Mouse (Mus musculus): Measurements from ENCODE around the gene Oaf. TPM values are rescaled to one million over a fixed set of nuclear protein-coding genes. Genes with fewer than 3 reads are reported as not detected.

Gene Oaf
- total and polyA plus RNA-seq, 2 experiments, result 237 to 243 TPM

- DNase-seq (ENCODE audit: extremely low read depth, low read depth, low spot score), result peak; percentile 95
- H3K9ac ChIP-seq (ENCODE audit: low read depth, low read length), result peak overlapping the region; percentile 75
Measured at GRCm38 (mm10) chr9:43262811-43263550, 23.3 kb upstream of the Oaf start.

GRCm38 (mm10) chr9:43262390-43262789, 22.7 kb upstream of the Oaf start:
- peak; percentile 36 for DNase-seq (ENCODE audit: extremely low read depth, low read depth, low spot score)
- H3K36me3 ChIP-seq (ENCODE audit: control insufficient read depth, insufficient read depth, low read length), result no peaks in the 10 kb centered on the region
- H3K4me3 ChIP-seq (ENCODE audit: insufficient read depth, low read depth, low read length), result no peak overlapping the region
- H3K27ac ChIP-seq (replicated peaks; ENCODE audit: insufficient read depth, low read depth, low read length), result peak overlapping the region; percentile 99
- no peaks in the 10 kb centered on the region; the same call in 1 of the 2 replicates for H3K79me2 ChIP-seq (ENCODE audit: control insufficient read depth, insufficient read depth, low read length)
- peaks cover 42% of the 10 kb centered on the region for H3K4me1 ChIP-seq (ENCODE audit: control insufficient read depth, insufficient read depth, low read length)
- 50% methylated on average over 4 of the region's 4 CpGs for WGBS
- peak overlapping the region; percentile 44 for H3K9ac ChIP-seq (ENCODE audit: low read depth, low read length)
- H3K27me3 ChIP-seq (ENCODE audit: control insufficient read depth, insufficient read depth, low read length), result no peaks in the 10 kb centered on the region
- TF ChIP-seq POLR2A (IDR thresholded peaks at IDR 0.05; ENCODE audit: extremely low read depth, insufficient read depth, low read length) (no peak), CTCF (IDR thresholded peaks at IDR 0.05; ENCODE audit: low read depth, low read length) (no peak)

More at GRCm38 (mm10) chr9:43262811-43263550, 23.3 kb upstream of the Oaf start:
- Histone ChIP-seq H3K36me3 (ENCODE audit: control insufficient read depth, insufficient read depth, low read length) (no peaks in the 10 kb centered on the region), H3K79me2 (ENCODE audit: control insufficient read depth, insufficient read depth, low read length) (no peaks in the 10 kb centered on the region; the same call in 1 of the 2 replicates), H3K4me1 (ENCODE audit: control insufficient read depth, insufficient read depth, low read length) (peaks cover 41% of the 10 kb centered on the region), H3K27ac (replicated peaks; ENCODE audit: insufficient read depth, low read depth, low read length) (peak overlapping the region; percentile 99), H3K27me3 (ENCODE audit: control insufficient read depth, insufficient read depth, low read length) (no peaks in the 10 kb centered on the region), H3K4me3 (ENCODE audit: insufficient read depth, low read depth, low read length) (no peak overlapping the region)
- WGBS, result 26% methylated on average over 9 of the region's 9 CpGs
- TF ChIP-seq CTCF (IDR thresholded peaks at IDR 0.05; ENCODE audit: low read depth, low read length) (no peak), POLR2A (IDR thresholded peaks at IDR 0.05; ENCODE audit: extremely low read depth, insufficient read depth, low read length) (no peak)

- no peaks in the 10 kb centered on the region for H3K36me3 ChIP-seq (ENCODE audit: control insufficient read depth, insufficient read depth, low read length)
- peaks cover 42% of the 10 kb centered on the region for H3K4me1 ChIP-seq (ENCODE audit: control insufficient read depth, insufficient read depth, low read length)
- no peak overlapping the region for H3K4me3 ChIP-seq (ENCODE audit: insufficient read depth, low read depth, low read length)
- peak; percentile 72 for TF ChIP-seq CTCF (IDR thresholded peaks at IDR 0.05; ENCODE audit: low read depth, low read length)
- no peak for TF ChIP-seq POLR2A (IDR thresholded peaks at IDR 0.05; ENCODE audit: extremely low read depth, insufficient read depth, low read length)
- peak overlapping the region; percentile 44 for H3K9ac ChIP-seq (ENCODE audit: low read depth, low read length)
- H3K27ac ChIP-seq (replicated peaks; ENCODE audit: insufficient read depth, low read depth, low read length), result peak overlapping the region; percentile 99
- WGBS, result 14% methylated on average over 2 of the region's 2 CpGs
- no peaks in the 10 kb centered on the region for H3K27me3 ChIP-seq (ENCODE audit: control insufficient read depth, insufficient read depth, low read length)
- DNase-seq (ENCODE audit: extremely low read depth, low read depth, low spot score), result peak; percentile 63
- H3K79me2 ChIP-seq (ENCODE audit: control insufficient read depth, insufficient read depth, low read length), result no peaks in the 10 kb centered on the region; the same call in 1 of the 2 replicates
Measured at GRCm38 (mm10) chr9:43261941-43262340, 22.2 kb upstream of the Oaf start.

GRCm38 (mm10) chr9:43261124-43261907, 21.6 kb upstream of the Oaf start:
- Histone ChIP-seq H3K27me3 (ENCODE audit: control insufficient read depth, insufficient read depth, low read length) (no peaks in the 10 kb centered on the region), H3K79me2 (ENCODE audit: control insufficient read depth, insufficient read depth, low read length) (no peaks in the 10 kb centered on the region; the same call in 1 of the 2 replicates), H3K27ac (replicated peaks; ENCODE audit: insufficient read depth, low read depth, low read length) (peak overlapping the region; percentile 99), H3K4me3 (ENCODE audit: insufficient read depth, low read depth, low read length) (peak overlapping the region; percentile 1; the same call in 1 of the 2 replicates), H3K36me3 (ENCODE audit: control insufficient read depth, insufficient read depth, low read length) (no peaks in the 10 kb centered on the region), H3K9ac (ENCODE audit: low read depth, low read length) (peak overlapping the region; percentile 61), H3K4me1 (ENCODE audit: control insufficient read depth, insufficient read depth, low read length) (peaks cover 45% of the 10 kb centered on the region)
- no peak for DNase-seq (ENCODE audit: extremely low read depth, low read depth, low spot score)
- 41% methylated on average over 4 of the region's 4 CpGs for WGBS
- TF ChIP-seq CTCF (IDR thresholded peaks at IDR 0.05; ENCODE audit: low read depth, low read length), result no peak
- TF ChIP-seq POLR2A (IDR thresholded peaks at IDR 0.05; ENCODE audit: extremely low read depth, insufficient read depth, low read length), result 0 out of 2 replicates have a peak, but pooled peaks have one; percentile 31

GRCm38 (mm10) chr9:43260661-43261060, 20.9 kb upstream of the Oaf start:
- H3K4me3 ChIP-seq (ENCODE audit: insufficient read depth, low read depth, low read length), result 0 out of 2 replicates have a peak overlapping the region, but pooled peaks have one; percentile 1
- H3K4me1 ChIP-seq (ENCODE audit: control insufficient read depth, insufficient read depth, low read length), result peaks cover 45% of the 10 kb centered on the region
- H3K27ac ChIP-seq (replicated peaks; ENCODE audit: insufficient read depth, low read depth, low read length), result peak overlapping the region; percentile 85
- H3K9ac ChIP-seq (ENCODE audit: low read depth, low read length), result peak overlapping the region; percentile 61
- H3K36me3 ChIP-seq (ENCODE audit: control insufficient read depth, insufficient read depth, low read length), result no peaks in the 10 kb centered on the region
- WGBS, result 25% methylated on average over 7 of the region's 7 CpGs
- no peaks in the 10 kb centered on the region for H3K27me3 ChIP-seq (ENCODE audit: control insufficient read depth, insufficient read depth, low read length)
- peak; percentile 100 for DNase-seq (ENCODE audit: extremely low read depth, low read depth, low spot score)
- H3K79me2 ChIP-seq (ENCODE audit: control insufficient read depth, insufficient read depth, low read length), result no peaks in the 10 kb centered on the region; the same call in 1 of the 2 replicates
- TF ChIP-seq POLR2A (IDR thresholded peaks at IDR 0.05; ENCODE audit: extremely low read depth, insufficient read depth, low read length) (no peak), CTCF (IDR thresholded peaks at IDR 0.05; ENCODE audit: low read depth, low read length) (no peak)

All from liver, adult 2 months (tissue).